Mouse (Mus musculus) lung, postnatal 0 days (tissue): Measurements from ENCODE around the gene Olfr707. TPM values are rescaled to one million over a fixed set of nuclear protein-coding genes. Genes with fewer than 3 reads are reported as not detected.
"Not testable (repeated sequence)": the region's sequence is repeated elsewhere in the genome, so short reads cannot be mapped to it uniquely, and the experiment has no call there.

ENCODE experiments used
- ATAC-seq: fragments of 200-750 bp; cut with Nextera tagmentation; 2 replicates; pipeline ENCODE4 v1.8.0; 2017; ENCODE audit warnings: moderate library complexity
- DNase-seq: peaks from one replicate; pipeline ENCODE4 v3.0.0-alpha.2; 2016; ENCODE audit warnings: low spot score
- H3K27ac ChIP-seq: fragments of 300-500 bp; sonication (generic); 2 replicates; pipeline ENCODE4 v1.5.1; 2014; ENCODE audit warnings: antibody characterized with exemption, mild to moderate bottlenecking, low read length, mixed read lengths
- H3K27me3 ChIP-seq: fragments of 300-500 bp; sonication (generic); replicated peaks from 2 replicates; pipeline ENCODE4 v1.6.1; 2014; ENCODE audit warnings: low read length, mixed read lengths; ENCODE audit not compliant: insufficient read depth
- H3K36me3 ChIP-seq: fragments of 300-500 bp; sonication (generic); 2 replicates; pipeline ENCODE4 v1.6.1; 2014; ENCODE audit warnings: low read length, mixed read lengths; ENCODE audit not compliant: insufficient read depth
- H3K4me1 ChIP-seq: fragments of 300-500 bp; sonication (generic); 2 replicates; pipeline ENCODE4 v1.6.1; 2014; ENCODE audit warnings: antibody characterized with exemption, low read depth, low read length, mixed read lengths; ENCODE audit not compliant: insufficient read depth
- H3K4me2 ChIP-seq: fragments of 300-500 bp; sonication (generic); replicated peaks from 2 replicates; pipeline ENCODE4 v1.6.1; 2014; ENCODE audit warnings: low read depth, mild to moderate bottlenecking, low read length, moderate library complexity, mixed read lengths
- H3K4me3 ChIP-seq: fragments of 300-500 bp; sonication (generic); 2 replicates; pipeline ENCODE4 v1.5.1; 2014; ENCODE audit warnings: low read depth, low read length
- H3K9ac ChIP-seq: fragments of 300-500 bp; sonication (generic); replicated peaks from 2 replicates; pipeline ENCODE4 v1.6.1; 2014; ENCODE audit warnings: low read depth, mild to moderate bottlenecking
- H3K9me3 ChIP-seq: fragments of 300-500 bp; sonication (generic); 2 replicates; pipeline ENCODE4 v1.6.1; 2016; ENCODE audit warnings: low read length, mixed read lengths
- CTCF ChIP-seq: IDR thresholded peaks from 2 replicates; pipeline ENCODE4 v1.5.1; 2016; ENCODE audit warnings: antibody characterized with exemption, mild to moderate bottlenecking
- EP300 ChIP-seq: IDR thresholded peaks from 2 replicates; pipeline ENCODE4 v1.6.1; 2016; ENCODE audit warnings: antibody characterized with exemption, mild to moderate bottlenecking, control low read depth
- WGBS: fragments of 180-500 bp; shearing (Covaris S2); extraction: QIAGEN DNeasy Blood & Tissue Kit; methylation state at CpG from one replicate; pipeline ENCODE4 v1.1.7; 2014; 5-methylcytosine and 5-hydroxymethylcytosine counted together
- polyA plus RNA-seq: library from polyadenylated mRNA; unstranded; fragments of >200 nt; fragmentation: Nextera tagmentation; extraction: Ambion mirVana; gene quantifications from 2 replicates; pipeline ENCODE4 v1.2.1, GENCODE M21; 2015

Gene Olfr707
- not detected in 2 replicates for polyA plus RNA-seq

- not testable (repeated sequence) for H3K4me1 ChIP-seq, H3K27me3 ChIP-seq, H3K9ac ChIP-seq, DNase-seq, H3K4me3 ChIP-seq, ATAC-seq, H3K9me3 ChIP-seq, H3K4me2 ChIP-seq, H3K27ac ChIP-seq, H3K36me3 ChIP-seq
- 73% methylated on average over 3 of the region's 3 CpGs for WGBS
Measured at GRCm38 (mm10) chr7:106901141-106901540, at the start of gene Olfr707. TSS of gene Olfr707 (minus strand) at chr7:106901241.

- Histone ChIP-seq H3K4me2 (no peak within 1 kb of the TSS), H3K9me3 (no peaks in the 10 kb centered on the region), H3K4me1 (no peaks in the 10 kb centered on the region), H3K27me3 (no peaks in the 10 kb centered on the region), H3K9ac (no peak within 1 kb of the TSS), H3K36me3 (no peaks in the 10 kb centered on the region), H3K4me3 (no peak within 1 kb of the TSS), H3K27ac (no peak within 1 kb of the TSS)
- TF ChIP-seq CTCF: no peak
- TF ChIP-seq EP300: no peak
- 75% methylated on average over 3 of the region's 3 CpGs for WGBS
- ATAC-seq (no peak), DNase-seq (no peak)
Measured at GRCm38 (mm10) chr7:106948212-106948611, 47.2 kb upstream of the Olfr707 start, which contains the start of gene Olfr710. TSS of gene Olfr710 (minus strand) at chr7:106948312.

- H3K27ac ChIP-seq: no peak within 1 kb of the TSS
- TF ChIP-seq CTCF: no peak
- no peak for TF ChIP-seq EP300
- H3K9me3 ChIP-seq: no peaks in the 10 kb centered on the region
- no peak within 1 kb of the TSS for H3K9ac ChIP-seq
- ATAC-seq (no peak), DNase-seq (no peak)
- H3K36me3 ChIP-seq: no peaks in the 10 kb centered on the region
- no peaks in the 10 kb centered on the region for H3K4me1 ChIP-seq
- no peaks in the 10 kb centered on the region for H3K27me3 ChIP-seq
- H3K4me2 ChIP-seq: no peak within 1 kb of the TSS
- H3K4me3 ChIP-seq: no peak within 1 kb of the TSS
Measured at GRCm38 (mm10) chr7:106932119-106932518, 31.1 kb upstream of the Olfr707 start, which contains the start of gene Olfr709-ps1. TSS of gene Olfr709-ps1 (minus strand) at chr7:106932219.

GRCm38 (mm10) chr7:106920961-106921360 lies 19.9 kb upstream of the Olfr707 start:
- H3K4me3 ChIP-seq, ATAC-seq, DNase-seq, H3K4me1 ChIP-seq, H3K36me3 ChIP-seq, H3K27ac ChIP-seq, H3K4me2 ChIP-seq, H3K27me3 ChIP-seq, H3K9ac ChIP-seq, H3K9me3 ChIP-seq: not testable (repeated sequence)
- 87% methylated on average over 6 of the region's 7 CpGs for WGBS

- ATAC-seq (no peak), DNase-seq (no peak)
- H3K4me2 ChIP-seq: no peak within 1 kb of the TSS
- H3K4me3 ChIP-seq: no peak within 1 kb of the TSS
- 46% methylated on average over 2 of the region's 2 CpGs for WGBS
- H3K9me3 ChIP-seq: no peaks in the 10 kb centered on the region
- no peak within 1 kb of the TSS for H3K9ac ChIP-seq
- H3K27me3 ChIP-seq: no peaks in the 10 kb centered on the region
- H3K36me3 ChIP-seq: no peaks in the 10 kb centered on the region
- TF ChIP-seq CTCF (no peak), EP300 (no peak)
- no peak within 1 kb of the TSS for H3K27ac ChIP-seq
- no peaks in the 10 kb centered on the region for H3K4me1 ChIP-seq
Measured at GRCm38 (mm10) chr7:106907676-106908075, 6.6 kb upstream of the Olfr707 start, which contains the start of gene Olfr1532-ps1. TSS of gene Olfr1532-ps1 (plus strand) at chr7:106908001.

GRCm38 (mm10) chr7:106888062-106888461 lies 13.0 kb downstream of the Olfr707 start, which contains the start of gene Olfr706:
TSS of gene Olfr706 (minus strand) at chr7:106888162.
- Histone ChIP-seq H3K27ac (no peak within 1 kb of the TSS), H3K4me1 (no peaks in the 10 kb centered on the region), H3K9ac (no peak within 1 kb of the TSS), H3K9me3 (no peaks in the 10 kb centered on the region), H3K36me3 (no peaks in the 10 kb centered on the region), H3K4me2 (no peak within 1 kb of the TSS), H3K4me3 (no peak within 1 kb of the TSS), H3K27me3 (no peaks in the 10 kb centered on the region)
- WGBS: 63% methylated on average over 2 of the region's 2 CpGs
- DNase-seq (no peak), ATAC-seq (no peak)
- no peak for TF ChIP-seq CTCF
- TF ChIP-seq EP300: no peak

GRCm38 (mm10) chr7:106876791-106877190 lies 24.2 kb downstream of the Olfr707 start, which contains the start of gene Olfr705:
TSS of gene Olfr705 (minus strand) at chr7:106876891.
- Histone ChIP-seq H3K4me2 (no peak within 1 kb of the TSS), H3K27me3 (no peaks in the 10 kb centered on the region), H3K9me3 (no peaks in the 10 kb centered on the region), H3K9ac (no peak within 1 kb of the TSS), H3K4me1 (no peaks in the 10 kb centered on the region), H3K4me3 (no peak within 1 kb of the TSS), H3K36me3 (no peaks in the 10 kb centered on the region), H3K27ac (no peak within 1 kb of the TSS)
- ATAC-seq (no peak), DNase-seq (no peak)
- 71% methylated on average over 3 of the region's 3 CpGs for WGBS
- TF ChIP-seq CTCF (no peak), EP300 (no peak)
